Mouse (Mus musculus) layer of hippocampus, postnatal 25 days (tissue): ENCODE data around the gene Prune1. TPM values are rescaled to one million over a fixed set of nuclear protein-coding genes. Genes with fewer than 3 reads are reported as not detected.
A peak's percentile ranks its signal among the peaks of the same experiment; 100 is the strongest.
"Not testable (repeated sequence)": the region's sequence is repeated elsewhere in the genome, so short reads cannot be mapped to it uniquely, and the experiment has no call there.

Source experiments
- DNase-seq, 2 experiments: peaks; one replicate each; pipeline ENCODE4 v3.0.0; 2022; ENCODE audit warnings: mixed read lengths in 2 of 2, low spot score in 1 of 2; ENCODE audit errors: extremely low spot score in 1 of 2
- total RNA-seq, 2 experiments: library from RNA; stranded (reverse); gene quantifications; 2 replicates each; pipeline ENCODE4 v1.2.3; 2021

The Prune1 gene
- total RNA-seq, 2 experiments from 2014 or later, result 20.6 to 22.6 TPM

DNA sequence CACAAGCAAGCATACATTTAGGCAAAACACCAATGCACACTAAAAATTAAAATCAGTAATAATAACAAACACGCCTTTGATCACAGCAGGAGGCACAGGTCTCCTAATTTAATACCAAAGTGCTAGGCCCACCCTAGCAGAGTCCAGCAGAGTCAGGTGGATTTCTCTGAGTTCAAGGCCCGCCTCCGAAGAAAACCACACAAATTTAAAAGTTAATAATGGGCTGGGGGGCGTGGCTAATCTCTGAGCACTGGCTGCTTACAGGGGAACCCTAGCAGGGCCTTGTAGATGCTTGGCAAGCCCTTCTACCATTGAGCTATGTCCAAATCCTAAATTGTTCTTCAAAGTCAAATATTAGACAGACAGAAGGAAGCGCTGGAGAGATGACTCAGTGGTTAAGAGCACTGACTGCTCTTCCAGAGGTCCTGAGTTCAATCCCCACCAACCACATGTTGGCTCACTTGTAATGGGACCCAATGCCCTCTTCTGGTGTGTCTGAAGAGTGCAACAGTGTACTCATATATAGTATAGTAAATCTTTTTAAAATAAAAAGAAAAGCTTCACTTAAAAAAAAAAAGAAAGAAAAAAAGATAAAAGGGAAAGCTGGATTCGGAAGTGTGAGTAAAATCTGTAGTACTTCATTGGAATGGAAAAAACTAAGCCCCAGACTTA lies 63.3 kb downstream of the Prune1 start:
- no peak for DNase-seq

DNA sequence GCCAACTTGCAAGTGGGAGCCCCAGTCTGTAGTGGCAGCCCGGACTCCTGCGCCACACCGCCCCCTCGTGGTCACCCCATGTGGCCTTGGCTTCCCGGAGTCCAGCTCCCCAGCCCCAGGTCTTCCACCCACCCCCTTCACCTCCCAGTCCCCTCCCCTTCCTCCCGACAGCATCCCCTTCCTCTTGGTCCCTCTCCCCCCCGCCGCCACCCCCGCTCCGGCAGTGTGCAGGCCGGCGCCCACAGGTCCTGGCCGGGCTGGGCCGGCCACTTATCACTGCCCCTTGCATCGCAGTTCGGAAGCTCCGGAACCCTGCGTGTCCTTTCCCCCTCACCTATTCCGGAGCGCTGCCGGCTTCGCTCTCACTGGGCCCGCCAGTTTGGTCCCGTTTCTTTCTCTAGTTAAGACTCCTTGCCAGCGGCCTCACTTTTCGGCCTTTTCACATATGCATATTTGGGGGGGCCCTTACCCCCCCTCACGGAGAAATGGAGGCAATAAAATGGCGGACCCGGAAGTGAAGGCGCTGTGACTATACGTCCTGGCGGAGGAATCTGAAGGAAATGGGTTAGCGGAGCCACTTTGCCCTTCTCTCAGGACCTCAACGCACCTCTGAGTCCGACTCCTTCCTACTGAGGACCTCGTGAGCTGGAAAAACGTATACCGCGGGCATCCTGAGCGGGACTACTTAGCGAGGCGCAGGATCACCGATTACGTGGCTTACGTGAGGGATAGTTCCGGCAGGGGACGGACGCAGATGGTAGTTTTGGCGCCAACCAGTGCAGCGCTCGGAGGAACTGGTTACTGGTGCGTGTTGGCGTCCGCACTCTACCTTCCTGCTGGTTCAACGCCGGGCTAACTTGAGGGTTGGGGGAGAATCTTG lies 64.4 kb downstream of the Prune1 start, which contains the start of gene Gabpb2:
Gabpb2 (minus strand) TSS at position 662 of the 880 bp plus-strand sequence.
- peak; percentile 84 to 96 for DNase-seq

DNA sequence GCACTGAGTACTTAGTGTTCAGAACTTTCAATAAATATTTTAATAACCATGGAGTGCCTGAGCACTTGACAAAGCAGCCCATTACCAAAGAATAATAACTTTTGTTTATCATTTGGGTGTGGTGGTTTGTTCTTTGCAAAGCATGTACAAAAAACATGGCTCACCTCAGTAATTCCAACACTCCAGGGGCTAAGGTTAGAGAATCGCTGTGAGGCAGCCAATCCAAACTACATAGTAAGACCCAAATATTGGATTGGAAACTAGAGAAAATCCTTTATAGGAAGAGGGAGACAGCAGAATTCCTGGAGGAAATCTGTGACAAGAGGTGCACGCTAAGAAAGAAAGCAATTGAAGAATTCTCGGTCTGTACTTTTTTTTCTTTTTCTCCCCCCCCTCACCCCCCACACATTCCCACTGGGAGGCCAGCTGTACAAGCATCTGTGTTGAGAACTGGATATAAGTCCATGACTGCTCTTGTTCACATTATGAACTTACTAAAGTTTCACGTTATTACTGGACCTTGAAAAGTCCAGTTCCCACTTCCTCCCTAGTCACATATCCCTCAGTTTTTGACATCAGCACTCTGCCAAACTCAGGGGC lies 65.1 kb downstream of the Prune1 start:
- no peak for DNase-seq

DNA sequence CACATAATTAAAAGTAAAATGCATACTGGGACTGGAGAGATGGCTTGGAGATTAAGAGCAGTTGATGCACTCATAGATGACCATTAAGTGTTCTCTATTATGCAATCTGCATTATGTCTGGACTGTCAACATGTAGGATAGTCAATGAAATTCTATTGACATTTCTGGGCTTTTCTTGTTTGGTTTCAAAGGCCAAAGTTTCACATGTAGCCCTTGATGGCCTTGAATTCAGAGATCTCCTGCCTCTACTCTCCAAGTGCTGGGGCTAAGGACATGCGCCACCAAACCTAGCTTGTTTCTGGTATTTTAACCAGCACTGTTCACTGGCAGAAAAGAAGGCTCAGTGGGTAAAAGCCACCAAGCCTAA lies 68.3 kb downstream of the Prune1 start:
- no peak for DNase-seq

DNA sequence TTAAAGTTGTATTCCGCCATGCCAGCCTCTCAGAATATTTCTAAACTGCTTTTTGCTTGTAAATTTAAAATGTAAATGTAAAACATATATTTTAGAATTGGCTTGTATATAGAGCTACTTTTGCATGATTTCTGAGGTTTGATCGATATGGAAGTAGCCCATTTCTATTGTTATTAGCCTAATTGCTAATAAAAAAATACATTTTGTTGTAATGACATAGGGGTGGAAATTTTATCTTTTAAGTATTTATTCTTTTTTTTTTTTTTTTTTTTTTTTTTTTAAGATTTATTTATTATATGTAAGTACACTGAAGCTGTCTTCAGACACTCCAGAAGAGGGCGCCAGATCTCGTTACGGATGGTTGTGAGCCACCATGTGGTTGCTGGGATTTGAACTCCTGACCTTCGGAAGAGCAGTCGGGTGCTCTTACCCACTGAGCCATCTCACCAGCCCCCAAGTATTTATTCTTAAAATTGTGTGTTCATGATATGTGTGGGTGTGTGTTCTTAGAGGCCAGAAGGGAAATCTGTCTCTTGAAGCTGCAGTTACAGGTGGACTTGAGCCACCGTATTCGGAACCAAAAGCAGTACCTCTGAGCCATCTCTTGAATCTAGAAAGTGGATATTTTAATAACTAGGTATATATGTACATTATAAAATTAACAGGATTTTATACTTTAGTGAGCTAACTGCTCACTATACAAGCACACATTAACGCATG lies 68.8 kb downstream of the Prune1 start:
- not testable (repeated sequence) for DNase-seq

DNA sequence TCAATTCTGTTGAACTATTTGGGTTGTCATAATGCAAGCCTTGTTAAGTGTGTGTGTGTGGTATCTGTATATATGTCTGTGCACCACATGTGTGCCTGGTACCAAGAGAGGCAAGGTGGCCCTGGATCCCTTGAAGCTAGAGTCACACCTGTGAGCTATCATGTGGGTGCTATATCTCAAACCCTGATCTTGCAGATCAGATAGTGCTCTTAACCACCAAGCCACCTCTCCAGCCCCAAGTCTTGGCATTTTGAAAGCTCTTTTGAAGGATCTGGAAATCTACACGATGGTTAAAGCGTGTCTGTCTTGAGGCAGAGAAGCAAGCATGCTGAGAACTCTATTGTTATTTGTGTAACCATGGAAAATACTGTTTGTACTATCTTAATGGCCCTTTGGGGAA lies 71.3 kb downstream of the Prune1 start:
- no peak for DNase-seq

DNA sequence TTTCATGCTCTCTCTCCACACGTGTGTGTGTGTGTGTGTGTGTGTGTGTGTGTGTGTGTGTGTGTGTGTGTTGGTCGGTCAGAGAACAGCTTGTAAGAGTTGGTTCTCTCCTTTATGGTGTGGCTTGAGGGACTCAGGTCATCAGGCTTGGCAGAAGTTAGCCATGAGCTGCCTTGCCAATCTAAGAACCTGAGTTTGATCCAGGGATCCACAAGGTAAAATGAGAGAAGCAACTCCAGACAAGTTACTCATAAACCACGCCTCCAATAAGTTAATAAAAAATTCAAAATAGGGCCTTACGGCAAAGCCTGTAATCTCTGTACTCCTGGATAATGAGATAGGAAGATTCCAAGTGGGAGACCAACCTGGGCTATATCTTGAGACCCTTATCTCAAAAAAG lies 73.6 kb downstream of the Prune1 start:
- DNase-seq, result no peak

DNA sequence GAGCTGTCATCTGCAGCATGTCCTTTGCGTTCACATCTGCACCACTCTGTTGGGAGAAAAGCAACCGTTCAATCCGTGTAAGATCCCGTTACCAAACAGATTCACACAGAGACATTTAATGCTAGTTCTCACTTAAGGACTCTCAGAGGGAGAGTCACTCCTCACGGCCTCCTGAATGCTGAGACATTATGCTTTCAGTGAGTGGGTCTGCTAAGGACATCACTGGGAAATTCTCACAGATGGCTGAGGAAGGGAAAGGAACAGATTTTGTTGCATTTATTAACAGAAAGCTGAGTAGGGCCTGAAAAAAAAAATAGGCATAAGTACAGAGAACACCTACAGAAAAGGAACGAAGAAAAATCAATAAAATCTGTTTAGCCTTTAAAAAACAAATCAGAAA lies 78.0 kb downstream of the Prune1 start:
- no peak for DNase-seq

Other genes starting within 250 kb of the Prune1 start
- 100 to 1,000 TPM; 156 to 163 TPM for gene Psmd4, start 239.5 kb downstream of the Prune1 start, total RNA-seq
- 10 to 100 TPM; 57.6 to 58.0 TPM for gene Pip5k1a, start 175.1 kb downstream of the Prune1 start, total RNA-seq
- 10 to 100 TPM; 46.2 to 50.3 TPM for gene Vps72, start 171.1 kb downstream of the Prune1 start, total RNA-seq
- under 1 TPM; 0.76 to 0.94 TPM for gene Tmod4, start 157.6 kb downstream of the Prune1 start, total RNA-seq
- gene Scnm1, start 148.1 kb downstream of the Prune1 start, total RNA-seq, result 10 to 100 TPM; 43.1 to 48.2 TPM
- 10 to 100 TPM; 16.5 to 18.4 TPM for gene Lysmd1, start 148.0 kb downstream of the Prune1 start, total RNA-seq
- gene Tnfaip8l2, start 139.7 kb downstream of the Prune1 start, total RNA-seq, result 1 to 10 TPM; 2.1 to 3.1 TPM
- gene Sema6c, start 121.6 kb downstream of the Prune1 start, total RNA-seq, result 10 to 100 TPM; 35.1 to 41.9 TPM
- 10 to 100 TPM; 10.9 to 15.1 TPM for gene Gabpb2, start 64.2 kb downstream of the Prune1 start, total RNA-seq
- 10 to 100 TPM; 73.5 to 83.9 TPM for gene Cdc42se1, start 53.3 kb downstream of the Prune1 start, total RNA-seq
- gene Mllt11, start 49.9 kb downstream of the Prune1 start, total RNA-seq, result 100 to 1,000 TPM; 350 to 366 TPM
- gene Gm128, start 40.5 kb downstream of the Prune1 start, total RNA-seq, result under 1 TPM in 1 of 2 experiments, not detected in 1; 0.12 TPM
- gene Bnipl, start 30.9 kb downstream of the Prune1 start, total RNA-seq, result under 1 TPM; 0.22 to 0.52 TPM
- gene Mindy1, start 731 bp downstream of the Prune1 start, total RNA-seq, result 10 to 100 TPM; 21.5 to 24.2 TPM
- 1 to 10 TPM in 1 of 2 experiments, under 1 TPM in 1; 0.47 to 1.2 TPM for gene Anxa9, start 25.1 kb upstream of the Prune1 start, total RNA-seq
- 10 to 100 TPM; 71.2 to 73.9 TPM for gene Cers2, start 32.7 kb upstream of the Prune1 start, total RNA-seq
- gene Setdb1, start 75.1 kb upstream of the Prune1 start, total RNA-seq, result 10 to 100 TPM; 34.3 to 39.4 TPM
- gene 4930558C23Rik, start 120.8 kb upstream of the Prune1 start, total RNA-seq, result not detected
- gene Arnt, start 152.3 kb upstream of the Prune1 start, total RNA-seq, result 10 to 100 TPM; 28.5 to 40.4 TPM
- gene Ctsk, start 217.2 kb upstream of the Prune1 start, total RNA-seq, result 1 to 10 TPM; 3.5 to 4.2 TPM
- 10 to 100 TPM; 56.8 to 65.8 TPM for gene Ctss, start 244.7 kb upstream of the Prune1 start, total RNA-seq